Comparison of ENCODE assay signal across 8 mouse cellular contexts in the genomic region with DNA sequence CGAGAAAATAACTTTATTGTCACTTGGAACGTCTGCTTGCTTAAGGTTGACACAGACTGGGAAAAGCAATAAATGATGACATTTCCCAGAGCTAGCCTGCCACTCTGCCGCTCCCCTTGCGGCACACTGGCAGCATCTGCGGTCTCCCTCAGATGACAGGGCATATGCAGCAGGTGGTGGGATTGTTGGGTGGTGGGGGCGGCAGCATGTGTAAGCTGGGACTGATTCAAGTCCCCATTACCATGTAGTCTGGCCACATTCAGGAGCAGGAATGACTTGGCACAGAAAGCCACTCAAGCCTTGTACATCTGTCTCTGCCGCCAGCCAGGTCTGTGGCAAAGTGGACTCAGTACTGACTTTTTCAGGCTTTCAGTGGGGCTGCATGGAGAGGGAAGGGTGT.
DNase-seq lines count a peak whose midpoint lies in the region; ATAC-seq lines count a peak whose summit lies in the region.

No protein-coding gene starts in this region.

- H3K36me3 ChIP-seq in midbrain, embryonic 13.5 days = peaks cover 3% of the 10 kb centered on the region
- H3K36me3 ChIP-seq in midbrain, embryonic 14.5 days (ENCODE audit: control insufficient read depth, insufficient read depth, low read length) = peaks cover 6% of the 10 kb centered on the region; the same call in 1 of the 2 replicates

- peak; percentile 53 to 54 for DNase-seq in cerebellum, postnatal 14 days
- DNase-seq in cerebellum, adult 11-12 months = no peak
- no peak for DNase-seq in midbrain, embryonic 14.5 days
- peak; percentile 72 to 75 for DNase-seq in layer of hippocampus, postnatal 36 days
- DNase-seq in right cerebral cortex, postnatal 25 days = peak; percentile 56
- DNase-seq in T-cell, adult 2 months (ENCODE audit: low spot score) = no peak
- DNase-seq in cerebellum, adult 9-10 months = no peak

- no peaks in the 10 kb centered on the region for H3K9me3 ChIP-seq in midbrain, embryonic 13.5 days
- no peaks in the 10 kb centered on the region for H3K9me3 ChIP-seq in midbrain, embryonic 14.5 days (ENCODE audit: control insufficient read depth, low read length)

- H3K4me2 ChIP-seq in midbrain, embryonic 13.5 days (replicated peaks) = no peak overlapping the region
- H3K4me2 ChIP-seq in midbrain, embryonic 14.5 days (ENCODE audit: low read length) = no peak overlapping the region

- H3K4me3 ChIP-seq in midbrain, embryonic 13.5 days (replicated peaks) = no peak overlapping the region
- H3K4me3 ChIP-seq in midbrain, embryonic 14.5 days (replicated peaks; ENCODE audit: low read depth, low read length) = no peak overlapping the region

- 0 out of 2 replicates have a peak, but pooled peaks cover 4% of the 10 kb centered on the region for H3K4me1 ChIP-seq in midbrain, embryonic 13.5 days (replicated peaks)
- H3K4me1 ChIP-seq in midbrain, embryonic 14.5 days (ENCODE audit: control insufficient read depth, insufficient read depth, low read length) = no peaks in the 10 kb centered on the region

- H3K27me3 ChIP-seq in midbrain, embryonic 13.5 days = no peaks in the 10 kb centered on the region
- H3K27me3 ChIP-seq in midbrain, embryonic 14.5 days (ENCODE audit: control insufficient read depth, insufficient read depth, low read length) = no peaks in the 10 kb centered on the region

- H3K9ac ChIP-seq in midbrain, embryonic 13.5 days (replicated peaks) = no peak overlapping the region
- no peak overlapping the region for H3K9ac ChIP-seq in midbrain, embryonic 14.5 days (replicated peaks; ENCODE audit: low read length)

- 81% methylated on average over 7 of the region's 7 CpGs for WGBS in midbrain, embryonic 13.5 days
- WGBS in midbrain, embryonic 14.5 days = 84% methylated on average over 7 of the region's 7 CpGs

- 0 out of 2 replicates have a peak, but pooled peaks have one; percentile 24 for ATAC-seq in midbrain, embryonic 13.5 days
- ATAC-seq in midbrain, embryonic 14.5 days (ENCODE audit: low FRiP score, low TSS enrichment) = no peak

- H3K27ac ChIP-seq in midbrain, embryonic 13.5 days = no peak overlapping the region
- H3K27ac ChIP-seq in midbrain, embryonic 14.5 days (replicated peaks; ENCODE audit: low read depth, low read length) = no peak overlapping the region

Comparison
In these comparisons a context has a peak if more than half of its experiments do, and no peak if none do; other contexts are left out.
1. DNase-seq: peak in cerebellum, postnatal 14 days (2 of 2), layer of hippocampus, postnatal 36 days (2 of 2) and right cerebral cortex, postnatal 25 days (single experiment); none in cerebellum, adult 11-12 months (single experiment), midbrain, embryonic 14.5 days (single experiment), T-cell, adult 2 months (single experiment) and cerebellum, adult 9-10 months (single experiment).